ENCODE assay signal across 8 mouse cellular contexts in genomic region chr17:24723881-24724180, GRCm38 (mm10). TPM values are rescaled to one million over a fixed set of nuclear protein-coding genes. Genes with fewer than 3 reads are reported as not detected.
DNase-seq lines count a peak whose midpoint lies in the region; ATAC-seq and TF ChIP-seq lines count a peak whose summit lies in the region.

No protein-coding gene starts in this region.

- WGBS in thymus, adult 2 months: under 1% methylated on average over 15 of the region's 15 CpGs
- WGBS in hindbrain, embryonic 16.5 days: under 1% methylated on average over 15 of the region's 15 CpGs
- under 1% methylated on average over 15 of the region's 15 CpGs for WGBS in midbrain, embryonic 12.5 days

- peaks cover 14% of the 10 kb centered on the region for H3K36me3 ChIP-seq in thymus, adult 2 months (ENCODE audit: control insufficient read depth, insufficient read depth, low read length)
- H3K36me3 ChIP-seq in hindbrain, embryonic 16.5 days (ENCODE audit: control insufficient read depth, insufficient read depth, low read length): peaks cover 9% of the 10 kb centered on the region
- H3K36me3 ChIP-seq in midbrain, embryonic 12.5 days: peaks cover 16% of the 10 kb centered on the region

- DNase-seq in gastrocnemius, adult 2 months: no peak
- DNase-seq in gastrocnemius, adult 8-10 months (ENCODE audit: low spot score in 2 of 2): no peak
- no peak for DNase-seq in thymus, adult 2 months
- no peak for DNase-seq in thymus, postnatal 25 days
- DNase-seq in left cerebral cortex, postnatal 10 days (ENCODE audit: extremely low spot score in 1 of 2, low spot score in 2 of 2): no peak
- DNase-seq in T-cell, adult 2 months (ENCODE audit: low spot score): no peak

- H3K27ac ChIP-seq in gastrocnemius, adult 2 months: peak overlapping the region; percentile 97
- no peak overlapping the region for H3K27ac ChIP-seq in thymus, adult 2 months (ENCODE audit: control insufficient read depth, insufficient read depth, low read length)
- peak overlapping the region; percentile 79 for H3K27ac ChIP-seq in hindbrain, embryonic 16.5 days (ENCODE audit: low read depth, low read length)
- peak overlapping the region; percentile 82 for H3K27ac ChIP-seq in midbrain, embryonic 12.5 days (replicated peaks)

- TF ChIP-seq CTCF in gastrocnemius, adult 2 months (IDR thresholded peaks at IDR 0.05): no peak
- no peak for TF ChIP-seq CTCF in thymus, adult 2 months (IDR thresholded peaks at IDR 0.05; ENCODE audit: borderline replicate concordance, control insufficient read depth, extremely low read depth, insufficient read depth, low read length, poor library complexity)

- no peak for TF ChIP-seq POLR2A in thymus, adult 2 months (IDR thresholded peaks at IDR 0.05; ENCODE audit: control insufficient read depth, extremely low read depth, insufficient read depth, low read length, poor library complexity)

- H3K4me1 ChIP-seq in thymus, adult 2 months (replicated peaks; ENCODE audit: control insufficient read depth, insufficient read depth, low read length): peaks cover 16% of the 10 kb centered on the region
- H3K4me1 ChIP-seq in hindbrain, embryonic 16.5 days (ENCODE audit: control insufficient read depth, insufficient read depth, low read depth, low read length): peaks cover 28% of the 10 kb centered on the region
- peaks cover 31% of the 10 kb centered on the region for H3K4me1 ChIP-seq in midbrain, embryonic 12.5 days

- peak overlapping the region; percentile 88 for H3K4me2 ChIP-seq in hindbrain, embryonic 16.5 days (ENCODE audit: low read length)
- peak overlapping the region; percentile 89 for H3K4me2 ChIP-seq in midbrain, embryonic 12.5 days (replicated peaks)

- intact Hi-C loops in gastrocnemius, adult 2 months (cut with DNase I): no loop called here
- intact Hi-C loops in left cerebral cortex, postnatal 10 days (cut with DNase I): no loop called here

- H3K9ac ChIP-seq in hindbrain, embryonic 16.5 days (ENCODE audit: low read depth, low read length): peak overlapping the region; percentile 90
- peak overlapping the region; percentile 89 for H3K9ac ChIP-seq in midbrain, embryonic 12.5 days (replicated peaks)

- peak overlapping the region; percentile 98 for H3K4me3 ChIP-seq in gastrocnemius, adult 2 months
- peak overlapping the region; percentile 73 for H3K4me3 ChIP-seq in thymus, adult 2 months (ENCODE audit: control insufficient read depth, insufficient read depth, low read length)
- peak overlapping the region; percentile 82 for H3K4me3 ChIP-seq in hindbrain, embryonic 16.5 days (ENCODE audit: low read length)
- H3K4me3 ChIP-seq in midbrain, embryonic 12.5 days: peak overlapping the region; percentile 73

- H3K27me3 ChIP-seq in thymus, adult 2 months (ENCODE audit: control insufficient read depth, insufficient read depth, low read length): no peaks in the 10 kb centered on the region
- H3K27me3 ChIP-seq in hindbrain, embryonic 16.5 days (replicated peaks; ENCODE audit: control insufficient read depth, insufficient read depth, low read length): no peaks in the 10 kb centered on the region
- H3K27me3 ChIP-seq in midbrain, embryonic 12.5 days: peaks cover 13% of the 10 kb centered on the region

- no peak for ATAC-seq in hindbrain, embryonic 16.5 days
- no peak; the same call in 1 of the 2 replicates for ATAC-seq in midbrain, embryonic 12.5 days (ENCODE audit: low FRiP score, low read depth)

- H3K9me3 ChIP-seq in hindbrain, embryonic 16.5 days (ENCODE audit: control insufficient read depth, low read length): no peaks in the 10 kb centered on the region
- no peaks in the 10 kb centered on the region for H3K9me3 ChIP-seq in midbrain, embryonic 12.5 days

RNA-seq across cellular contexts. Expression of gene Ndufb10, which starts 0.4 kb away (rescaled TPM):
- 100 to 1,000 TPM; 367 to 608 TPM for total RNA-seq in gastrocnemius, adult 2 months (2021)
- total RNA-seq in gastrocnemius, adult 8-10 months (2022): 100 to 1,000 TPM; 409 to 503 (median 459) TPM
- polyA plus RNA-seq in thymus, adult 2 months (2012; rRNA removed): 237 and 291 TPM in 2 replicates
- polyA plus RNA-seq in hindbrain, embryonic 16.5 days (2015; fragmentation: Nextera tagmentation; extraction: Ambion mirVana): 271 and 307 TPM in 2 replicates
- polyA plus RNA-seq in midbrain, embryonic 12.5 days (2016; fragmentation: Nextera tagmentation; extraction: Ambion mirVana): 201 and 205 TPM in 2 replicates
- 100 to 1,000 TPM; 156 to 176 TPM for total RNA-seq in left cerebral cortex, postnatal 10 days (2021)

RNA-seq across cellular contexts. Expression of gene Rpl3l, which starts 3.8 kb away (rescaled TPM):
- total RNA-seq in gastrocnemius, adult 2 months (2021): 100 to 1,000 TPM; 753 to 889 TPM
- total RNA-seq in gastrocnemius, adult 8-10 months (2022): 100 to 1,000 TPM; 757 to 827 (median 779) TPM
- 0.20 and 7.2 TPM in 2 replicates for polyA plus RNA-seq in thymus, adult 2 months (2012; rRNA removed)
- 0.25 TPM in 1 of 2 replicates, not detected in the other for polyA plus RNA-seq in hindbrain, embryonic 16.5 days (2015; fragmentation: Nextera tagmentation; extraction: Ambion mirVana)
- polyA plus RNA-seq in midbrain, embryonic 12.5 days (2016; fragmentation: Nextera tagmentation; extraction: Ambion mirVana): not detected in 2 replicates
- total RNA-seq in left cerebral cortex, postnatal 10 days (2021): under 1 TPM; 0.43 to 0.49 TPM

RNA-seq across cellular contexts. Expression of gene Rps2, which starts 5.9 kb away (rescaled TPM):
- total RNA-seq in gastrocnemius, adult 2 months (2021): 100 to 1,000 TPM; 508 to 641 TPM
- total RNA-seq in gastrocnemius, adult 8-10 months (2022): 100 to 1,000 TPM; 558 to 703 (median 654) TPM
- polyA plus RNA-seq in thymus, adult 2 months (2012; rRNA removed): 3,358 and 3,484 TPM in 2 replicates
- polyA plus RNA-seq in hindbrain, embryonic 16.5 days (2015; fragmentation: Nextera tagmentation; extraction: Ambion mirVana): 732 and 739 TPM in 2 replicates
- 892 and 929 TPM in 2 replicates for polyA plus RNA-seq in midbrain, embryonic 12.5 days (2016; fragmentation: Nextera tagmentation; extraction: Ambion mirVana)
- 100 to 1,000 TPM; 575 to 607 TPM for total RNA-seq in left cerebral cortex, postnatal 10 days (2021)

RNA-seq across cellular contexts. Expression of gene Rnf151, which starts 6.0 kb away (rescaled TPM):
- total RNA-seq in gastrocnemius, adult 2 months (2021): not detected
- not detected for total RNA-seq in gastrocnemius, adult 8-10 months (2022)
- 0.88 and 0.96 TPM in 2 replicates for polyA plus RNA-seq in thymus, adult 2 months (2012; rRNA removed)
- not detected in 2 replicates for polyA plus RNA-seq in hindbrain, embryonic 16.5 days (2015; fragmentation: Nextera tagmentation; extraction: Ambion mirVana)
- polyA plus RNA-seq in midbrain, embryonic 12.5 days (2016; fragmentation: Nextera tagmentation; extraction: Ambion mirVana): 0.24 TPM in 1 of 2 replicates, not detected in the other
- total RNA-seq in left cerebral cortex, postnatal 10 days (2021): under 1 TPM in 1 of 2 experiments, not detected in 1; 0.69 TPM

RNA-seq across cellular contexts. Expression of gene Msrb1, which starts 12.6 kb away (rescaled TPM):
- total RNA-seq in gastrocnemius, adult 2 months (2021): 100 to 1,000 TPM; 165 to 220 TPM
- 100 to 1,000 TPM; 144 to 160 (median 145) TPM for total RNA-seq in gastrocnemius, adult 8-10 months (2022)
- 90.7 and 91.5 TPM in 2 replicates for polyA plus RNA-seq in thymus, adult 2 months (2012; rRNA removed)
- polyA plus RNA-seq in hindbrain, embryonic 16.5 days (2015; fragmentation: Nextera tagmentation; extraction: Ambion mirVana): 17.5 and 18.9 TPM in 2 replicates
- polyA plus RNA-seq in midbrain, embryonic 12.5 days (2016; fragmentation: Nextera tagmentation; extraction: Ambion mirVana): 18.4 and 20.8 TPM in 2 replicates
- total RNA-seq in left cerebral cortex, postnatal 10 days (2021): 10 to 100 TPM; 44.2 to 47.8 TPM

Comparison
In these comparisons a context has a peak if more than half of its experiments do, and no peak if none do; other contexts are left out.
1. RNA of gene Rpl3l, which starts 3.8 kb away (total RNA-seq): 753 to 889 TPM in gastrocnemius, adult 2 months and 757 to 827 TPM in gastrocnemius, adult 8-10 months; 0.43 to 0.49 TPM in left cerebral cortex, postnatal 10 days; every median in the first group is over 100 times any median in the second.
2. Peak in every context shown above with its lines, with median percentiles within 50 percentile points of each other: H3K4me3 ChIP-seq.